Mouse (Mus musculus) ES-Bruce4 (cell line): Measurements from ENCODE around the gene Dmd. TPM values are rescaled to one million over a fixed set of nuclear protein-coding genes. Genes with fewer than 3 reads are reported as not detected.

Experiments
- H3K27ac ChIP-seq: 2 replicates; pipeline ENCODE4 v1.5.1; 2012; ENCODE audit warnings: low read length, inconsistent platforms; ENCODE audit not compliant: insufficient read depth
- H3K27me3 ChIP-seq: 2 replicates; pipeline ENCODE4 v1.6.1; 2012; ENCODE audit warnings: mild to moderate bottlenecking, low read length, inconsistent platforms; ENCODE audit not compliant: control insufficient read depth, poor library complexity, insufficient read depth, severe bottlenecking
- H3K36me3 ChIP-seq: 2 replicates; pipeline ENCODE4 v1.6.1; 2012; ENCODE audit warnings: inconsistent platforms, mild to moderate bottlenecking, low read length, moderate library complexity; ENCODE audit not compliant: control insufficient read depth, poor library complexity, insufficient read depth, severe bottlenecking
- H3K4me1 ChIP-seq: one replicate; pipeline ENCODE4 v1.8.1; 2011; ENCODE audit warnings: low read length; ENCODE audit not compliant: control insufficient read depth, insufficient read depth
- H3K4me3 ChIP-seq: 2 replicates; pipeline ENCODE4 v1.5.1; 2011; ENCODE audit warnings: low read depth, mild to moderate bottlenecking, low read length
- H3K9ac ChIP-seq: 2 replicates; pipeline ENCODE4 v1.6.1; 2012; ENCODE audit warnings: low read depth, mild to moderate bottlenecking, inconsistent platforms; ENCODE audit not compliant: poor library complexity, severe bottlenecking
- H3K9me3 ChIP-seq: replicated peaks from 2 replicates; pipeline ENCODE4 v1.6.1; 2012; ENCODE audit warnings: mild to moderate bottlenecking, low read length, inconsistent platforms; ENCODE audit not compliant: control insufficient read depth, poor library complexity, insufficient read depth, severe bottlenecking
- CTCF ChIP-seq: IDR thresholded peaks from one replicate; pipeline ENCODE4 v1.8.1; 2011; ENCODE audit warnings: low read depth, low read length
- EP300 ChIP-seq: IDR thresholded peaks from 2 replicates; pipeline ENCODE4 v1.6.1; 2011; ENCODE audit warnings: low read depth, low read length; ENCODE audit not compliant: insufficient read depth
- POLR2A ChIP-seq: IDR thresholded peaks from one replicate; pipeline ENCODE4 v1.8.1; 2011; ENCODE audit warnings: low read length; ENCODE audit not compliant: insufficient read depth
- polyA plus RNA-seq: library from polyadenylated mRNA; stranded (reverse); fragments of >200 nt; gene quantifications from 2 replicates; pipeline ENCODE4 v1.2.4, GENCODE M21; 2011; ENCODE audit warnings: low read depth; ENCODE audit not compliant: missing spikeins, insufficient read depth, insufficient read length

The Dmd gene
- polyA plus RNA-seq, 1 experiment: 29.5 TPM

DNA sequence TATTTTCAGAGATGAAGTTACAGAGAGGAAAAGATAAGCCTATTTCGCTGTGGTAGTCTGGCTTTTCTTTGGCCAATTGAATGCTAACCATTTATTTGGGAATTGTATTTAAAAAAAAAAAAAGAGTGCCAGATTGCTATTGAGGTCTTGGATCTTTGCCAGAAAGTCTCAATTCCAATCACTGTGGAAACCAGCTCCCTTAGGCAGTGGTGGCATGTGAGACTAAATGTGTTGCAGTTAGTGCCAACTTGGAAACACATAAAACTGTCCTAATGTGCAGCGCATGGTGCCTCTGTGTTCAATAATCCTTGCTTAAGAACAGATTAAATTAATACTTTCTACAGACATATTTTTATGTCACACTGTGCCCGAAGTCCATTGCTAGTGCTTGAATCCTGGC is 2250.7 kb downstream of the Dmd start:
- no peak for TF ChIP-seq EP300
- no peak for TF ChIP-seq POLR2A
- TF ChIP-seq CTCF: no peak
- H3K27me3 ChIP-seq: no peaks in the 10 kb centered on the region
- H3K4me3 ChIP-seq: no peak overlapping the region
- H3K4me1 ChIP-seq: no peaks in the 10 kb centered on the region
- no peak overlapping the region for H3K9ac ChIP-seq
- no peak overlapping the region for H3K27ac ChIP-seq
- no peaks in the 10 kb centered on the region for H3K9me3 ChIP-seq
- H3K36me3 ChIP-seq: no peaks in the 10 kb centered on the region

GRCm38 (mm10) chrX:85207001-85207400 is 2258.3 kb downstream of the Dmd start:
- Histone ChIP-seq H3K36me3 (no peaks in the 10 kb centered on the region), H3K9ac (no peak overlapping the region), H3K9me3 (no peaks in the 10 kb centered on the region), H3K4me1 (peaks cover 2% of the 10 kb centered on the region), H3K4me3 (no peak overlapping the region), H3K27ac (no peak overlapping the region), H3K27me3 (no peaks in the 10 kb centered on the region)
- TF ChIP-seq POLR2A (no peak), EP300 (no peak), CTCF (no peak)

GRCm38 (mm10) chrX:85226883-85227282 is 2278.2 kb downstream of the Dmd start:
- no peak for TF ChIP-seq EP300
- TF ChIP-seq CTCF: no peak
- no peak for TF ChIP-seq POLR2A
- Histone ChIP-seq H3K9ac (no peak overlapping the region), H3K27me3 (no peaks in the 10 kb centered on the region), H3K4me1 (no peaks in the 10 kb centered on the region), H3K36me3 (no peaks in the 10 kb centered on the region), H3K27ac (no peak overlapping the region), H3K4me3 (no peak overlapping the region), H3K9me3 (no peaks in the 10 kb centered on the region)

GRCm38 (mm10) chrX:85249379-85249778 is 2300.7 kb downstream of the Dmd start, which contains the start of gene Fthl17a:
Gene Fthl17a (plus strand): TSS chrX:85249679.
- H3K27ac ChIP-seq: no peak within 1 kb of the TSS
- no peaks in the 10 kb centered on the region for H3K36me3 ChIP-seq
- H3K4me1 ChIP-seq: no peaks in the 10 kb centered on the region
- no peaks in the 10 kb centered on the region for H3K27me3 ChIP-seq
- H3K4me3 ChIP-seq: no peak within 1 kb of the TSS
- H3K9me3 ChIP-seq: no peaks in the 10 kb centered on the region
- H3K9ac ChIP-seq: no peak within 1 kb of the TSS
- TF ChIP-seq EP300 (no peak), CTCF (no peak), POLR2A (no peak)
